Mouse (Mus musculus) neutrophil, adult 5-6 weeks (primary cell): Measurements from ENCODE around the gene Cldn10. TPM values are rescaled to one million over a fixed set of nuclear protein-coding genes. Genes with fewer than 3 reads are reported as not detected.

Experiments
- ATAC-seq: fragments of 151-379, 151-347 bp; 2 replicates; pipeline ENCODE4 v1.8.0; 2017; ENCODE audit warnings: mild to moderate bottlenecking, moderate TSS enrichment; ENCODE audit not compliant: insufficient number of reproducible peaks, poor library complexity, low FRiP score, severe bottlenecking; ENCODE audit errors: extremely low read depth
- total RNA-seq: library from RNA; stranded (forward); fragments of 200-1000 nt; gene quantifications from 2 replicates; pipeline ENCODE4 v1.2.3, GENCODE M21; 2017

The Cldn10 gene
- total RNA-seq, 1 experiment from 2014 or later: 1.7 TPM

- ATAC-seq: peak; percentile 33; the same call in 1 of the 2 replicates
Measured at GRCm38 (mm10) chr14:118816503-118816902, 28.8 kb downstream of the Cldn10 start.

GRCm38 (mm10) chr14:118820111-118820510, 32.4 kb downstream of the Cldn10 start:
- ATAC-seq: peak; percentile 89

- ATAC-seq: no peak
Measured at GRCm38 (mm10) chr14:118822816-118823215, 35.1 kb downstream of the Cldn10 start.

GRCm38 (mm10) chr14:118823313-118823712, 35.6 kb downstream of the Cldn10 start:
- ATAC-seq: no peak

- no peak for ATAC-seq
Measured at GRCm38 (mm10) chr14:118826346-118826745, 38.6 kb downstream of the Cldn10 start.

GRCm38 (mm10) chr14:118827283-118827904, 39.7 kb downstream of the Cldn10 start:
- no peak for ATAC-seq

- no peak for ATAC-seq
Measured at GRCm38 (mm10) chr14:118829331-118830095, 41.8 kb downstream of the Cldn10 start.

GRCm38 (mm10) chr14:118831597-118831996, 43.9 kb downstream of the Cldn10 start:
- no peak for ATAC-seq

- ATAC-seq: no peak
Measured at GRCm38 (mm10) chr14:118833241-118833640, 45.5 kb downstream of the Cldn10 start.

- ATAC-seq: peak; percentile 85
Measured at GRCm38 (mm10) chr14:118834313-118834712, 46.6 kb downstream of the Cldn10 start.

- ATAC-seq: no peak
Measured at GRCm38 (mm10) chr14:118836145-118836544, 48.4 kb downstream of the Cldn10 start.

- ATAC-seq: no peak
Measured at GRCm38 (mm10) chr14:118836754-118837153, 49.0 kb downstream of the Cldn10 start.

GRCm38 (mm10) chr14:118838556-118839120, 50.9 kb downstream of the Cldn10 start:
- ATAC-seq: no peak

GRCm38 (mm10) chr14:118839416-118839815, 51.7 kb downstream of the Cldn10 start:
- no peak for ATAC-seq

GRCm38 (mm10) chr14:118840027-118840426, 52.3 kb downstream of the Cldn10 start:
- ATAC-seq: no peak

- no peak for ATAC-seq
Measured at GRCm38 (mm10) chr14:118842353-118842752, 54.6 kb downstream of the Cldn10 start.

GRCm38 (mm10) chr14:118846834-118847233, 59.1 kb downstream of the Cldn10 start:
- no peak for ATAC-seq

GRCm38 (mm10) chr14:118848171-118848570, 60.5 kb downstream of the Cldn10 start:
- ATAC-seq: no peak

GRCm38 (mm10) chr14:118850011-118850695, 62.4 kb downstream of the Cldn10 start:
- ATAC-seq: no peak

- no peak for ATAC-seq
Measured at GRCm38 (mm10) chr14:118850696-118851035, 63.0 kb downstream of the Cldn10 start.
